Mouse (Mus musculus) CD8-positive naive resting alpha-beta T cell, adult 2 months (primary cell): Measurements from ENCODE around the gene Igfbp2.

ENCODE experiments used
- DNase-seq, 2 experiments: peaks; one replicate each; pipeline ENCODE4 v3.0.0; 2022; ENCODE audit warnings: low read depth in 2 of 2, low spot score in 2 of 2

Gene Igfbp2

GRCm38 (mm10) chr1:72813639-72814403 is 10.5 kb upstream of the Igfbp2 start:
- no peak for DNase-seq

GRCm38 (mm10) chr1:72815184-72815583 is 9.1 kb upstream of the Igfbp2 start:
- DNase-seq = no peak

- no peak for DNase-seq
These were observed 8.7 kb upstream of the Igfbp2 start for GRCm38 (mm10) chr1:72815616-72816015.

DNA sequence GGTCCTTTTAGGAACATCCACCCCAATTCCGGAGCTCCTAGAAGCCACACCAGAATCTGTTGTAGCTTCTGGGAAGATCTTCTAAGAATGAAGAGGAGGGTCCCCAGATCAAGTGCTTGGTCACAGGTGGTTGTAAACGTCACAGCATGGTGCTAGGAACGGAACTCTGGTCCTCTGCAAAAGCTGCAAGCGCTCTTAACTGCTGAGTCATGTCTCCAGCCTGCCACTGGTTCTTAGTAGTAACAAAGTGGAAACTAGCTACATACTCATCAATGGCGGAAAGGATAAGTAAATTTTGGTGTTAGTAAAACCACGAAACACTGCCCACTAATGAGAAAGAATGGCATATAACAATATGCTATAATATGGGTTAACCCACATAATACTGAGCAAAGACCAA is 4.3 kb upstream of the Igfbp2 start:
- DNase-seq = no peak

- no peak for DNase-seq
These were observed 1.4 kb upstream of the Igfbp2 start for GRCm38 (mm10) chr1:72822893-72823292.

DNA sequence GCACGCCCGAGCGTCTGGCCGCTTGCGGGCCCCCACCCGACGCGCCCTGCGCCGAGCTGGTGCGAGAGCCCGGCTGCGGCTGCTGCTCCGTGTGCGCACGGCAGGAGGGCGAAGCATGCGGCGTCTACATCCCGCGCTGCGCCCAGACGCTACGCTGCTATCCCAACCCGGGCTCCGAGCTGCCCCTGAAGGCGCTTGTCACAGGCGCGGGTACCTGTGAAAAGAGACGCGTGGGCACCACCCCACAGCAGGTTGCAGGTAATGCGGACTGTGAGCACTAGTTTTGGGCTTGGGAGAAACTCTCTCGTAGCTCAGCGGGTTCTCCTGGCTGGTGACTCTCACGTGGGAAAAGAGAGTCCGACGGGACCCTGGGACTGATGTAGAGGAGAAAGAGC is 401 bp downstream of the Igfbp2 start:
- no peak for DNase-seq

DNA sequence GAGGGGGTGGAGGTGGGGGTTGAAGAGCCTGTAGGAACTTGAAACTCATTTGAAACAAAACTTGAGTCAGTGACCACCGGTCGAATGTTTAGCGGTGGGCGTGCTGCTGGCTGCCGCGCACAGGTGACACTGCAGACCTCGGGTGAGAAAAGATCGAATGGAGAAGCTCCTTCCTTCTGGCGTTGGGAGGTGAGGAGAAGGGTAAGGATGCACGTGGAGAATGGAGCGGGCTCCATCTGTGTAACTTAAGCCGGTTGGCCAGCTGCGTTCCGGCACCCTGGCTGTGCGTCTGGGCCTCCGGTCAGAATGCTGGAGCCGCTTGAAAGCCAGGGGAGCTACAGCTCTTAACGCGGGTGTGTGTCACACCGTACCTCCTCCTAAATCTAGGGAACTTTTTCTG is 983 bp downstream of the Igfbp2 start:
- no peak for DNase-seq

DNA sequence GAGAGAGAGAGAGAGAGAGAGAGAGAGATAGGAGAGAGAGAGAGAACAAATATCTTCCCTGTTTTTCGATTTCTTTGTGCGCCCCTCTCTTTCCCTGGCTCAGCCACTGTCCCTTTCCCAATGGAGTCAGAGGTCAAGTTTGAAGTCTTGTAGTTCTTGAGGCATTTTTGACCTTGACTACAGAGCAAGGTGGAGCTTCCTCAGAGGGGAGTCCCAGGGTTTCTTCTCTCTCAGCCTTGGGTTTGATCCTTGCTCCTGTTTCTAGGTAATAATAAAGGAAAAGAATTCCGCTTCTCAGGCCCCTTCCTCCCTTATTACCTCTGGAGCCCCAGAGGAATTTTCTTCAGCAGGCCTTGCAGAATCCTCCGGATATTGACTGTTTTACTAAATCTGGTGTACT is 1.6 kb downstream of the Igfbp2 start:
- DNase-seq = no peak

GRCm38 (mm10) chr1:72826446-72826845 is 2.1 kb downstream of the Igfbp2 start:
- no peak for DNase-seq

GRCm38 (mm10) chr1:72826931-72827330 is 2.6 kb downstream of the Igfbp2 start:
- DNase-seq = no peak

- no peak for DNase-seq
These were observed 3.4 kb downstream of the Igfbp2 start for GRCm38 (mm10) chr1:72827411-72828315.

GRCm38 (mm10) chr1:72828843-72829242 is 4.5 kb downstream of the Igfbp2 start:
- DNase-seq = no peak

DNA sequence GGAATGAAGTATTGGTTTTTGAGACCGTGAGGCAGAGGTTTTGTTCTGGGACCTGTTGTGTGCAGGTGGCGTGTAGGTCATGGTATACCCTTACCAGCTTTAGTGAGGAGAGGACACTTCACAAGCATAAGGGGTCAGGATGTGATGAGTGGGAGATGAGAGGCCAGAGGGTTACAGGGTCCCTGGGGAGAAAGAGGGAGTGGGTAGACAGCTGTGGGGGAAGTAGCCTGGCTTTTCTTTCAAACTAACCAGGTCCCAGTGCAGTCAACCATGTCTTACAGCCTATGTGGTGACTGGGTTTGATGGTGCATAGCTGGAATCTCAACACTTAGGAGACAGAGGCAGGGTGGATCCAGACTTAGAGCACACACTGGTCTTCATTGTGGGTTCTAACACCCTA is 6.2 kb downstream of the Igfbp2 start:
- no peak for DNase-seq

DNA sequence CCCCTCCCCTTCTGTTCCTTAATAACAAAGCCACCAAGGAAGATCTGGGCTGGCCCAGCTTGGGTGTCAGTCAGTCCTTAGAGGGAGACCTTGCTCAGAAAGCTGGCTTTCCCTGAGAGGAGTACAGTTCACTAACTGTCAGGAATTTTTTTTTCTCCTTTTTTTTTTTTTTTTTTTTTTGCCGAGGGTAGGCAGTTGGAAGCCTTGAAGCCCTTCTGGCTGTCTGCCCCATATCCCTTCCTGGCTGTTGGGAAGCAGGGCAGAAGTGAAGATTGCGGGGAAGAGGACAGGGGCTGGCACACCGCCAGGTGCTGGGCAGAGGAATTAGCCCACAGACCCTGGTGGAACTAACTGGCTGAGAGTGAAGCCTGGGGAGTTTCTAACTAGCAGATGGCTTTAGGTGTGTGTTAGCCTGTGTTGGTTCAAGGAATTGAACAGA is 8.4 kb downstream of the Igfbp2 start:
- no peak for DNase-seq

DNA sequence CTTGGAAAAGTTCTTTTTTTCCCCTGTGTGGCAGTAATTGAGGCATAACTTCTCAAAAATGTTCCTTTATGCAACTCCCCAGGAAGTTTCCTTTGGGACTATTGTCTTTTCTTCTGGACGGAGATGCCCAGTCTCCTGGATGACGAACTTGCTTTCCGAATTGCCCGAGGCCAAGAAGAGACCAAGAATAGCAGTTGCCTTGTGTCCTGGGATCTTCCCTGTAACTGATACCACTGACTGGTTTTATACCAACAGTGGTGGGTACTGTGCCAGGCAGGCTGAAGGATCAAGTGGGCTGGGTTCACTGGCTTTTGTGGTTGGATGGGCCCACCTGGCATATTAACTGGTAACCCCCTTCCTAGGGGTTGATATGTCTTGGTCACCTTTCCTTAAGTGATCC is 9.3 kb downstream of the Igfbp2 start:
- no peak for DNase-seq

- no peak for DNase-seq
These were observed 15.1 kb downstream of the Igfbp2 start for GRCm38 (mm10) chr1:72839356-72839755.

DNA sequence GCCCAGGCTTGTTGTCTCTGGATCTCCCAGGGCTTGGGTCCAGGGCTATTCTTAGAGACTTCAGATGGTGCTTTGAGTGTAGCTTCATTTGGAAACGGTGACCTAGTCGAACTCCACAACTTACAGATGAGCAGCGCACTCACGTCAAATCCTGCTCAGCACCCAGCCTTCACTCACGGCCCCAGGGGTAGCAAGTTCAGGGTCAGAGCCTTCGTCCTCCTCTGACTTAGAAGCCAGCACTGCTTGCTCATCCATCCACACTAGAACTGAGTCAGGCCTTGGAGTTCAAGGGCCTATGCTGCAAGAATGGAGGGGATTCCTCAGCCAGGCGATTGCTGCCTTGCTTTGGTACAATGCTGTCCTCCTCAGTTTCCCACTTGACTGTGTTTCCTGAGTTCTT is 15.5 kb downstream of the Igfbp2 start:
- DNase-seq = no peak

DNA sequence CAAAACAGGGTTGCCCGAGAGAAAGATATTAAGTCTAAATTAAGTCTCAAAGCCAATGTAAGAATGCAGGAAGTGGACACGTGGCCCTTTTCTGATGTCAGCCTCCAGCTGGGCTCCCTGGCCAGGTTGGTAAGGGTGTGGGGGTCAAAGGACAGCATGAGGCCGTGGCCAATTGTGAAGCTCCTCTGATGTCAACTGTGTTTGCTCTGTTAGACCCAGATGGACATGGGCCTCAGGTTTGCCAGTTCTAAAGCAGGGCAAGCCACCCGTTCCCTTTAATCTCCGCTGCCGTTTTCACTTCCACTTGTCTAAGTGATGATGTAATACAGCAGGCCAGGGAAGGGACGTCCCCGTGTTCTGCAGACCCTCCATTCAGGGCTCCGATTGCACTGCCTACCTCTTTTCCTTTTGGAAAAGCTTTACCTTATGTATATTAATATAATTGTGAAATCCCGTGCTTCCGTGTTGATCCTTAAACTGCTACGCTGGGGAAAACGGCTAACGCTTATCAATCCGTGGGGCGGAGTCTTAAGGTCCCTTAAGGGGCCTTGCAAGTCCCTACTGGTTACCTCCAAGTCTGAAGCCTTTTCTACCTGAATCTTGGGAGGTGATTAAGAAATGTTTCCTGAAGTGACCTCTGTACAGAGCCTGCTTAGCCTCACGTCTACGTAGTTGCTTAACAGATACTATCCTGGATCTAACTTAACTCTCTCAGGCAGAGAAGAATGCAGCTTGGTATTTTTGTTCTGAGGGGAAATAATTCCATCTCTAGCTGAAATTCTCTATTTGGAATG is 18.6 kb downstream of the Igfbp2 start:
- DNase-seq = no peak

DNA sequence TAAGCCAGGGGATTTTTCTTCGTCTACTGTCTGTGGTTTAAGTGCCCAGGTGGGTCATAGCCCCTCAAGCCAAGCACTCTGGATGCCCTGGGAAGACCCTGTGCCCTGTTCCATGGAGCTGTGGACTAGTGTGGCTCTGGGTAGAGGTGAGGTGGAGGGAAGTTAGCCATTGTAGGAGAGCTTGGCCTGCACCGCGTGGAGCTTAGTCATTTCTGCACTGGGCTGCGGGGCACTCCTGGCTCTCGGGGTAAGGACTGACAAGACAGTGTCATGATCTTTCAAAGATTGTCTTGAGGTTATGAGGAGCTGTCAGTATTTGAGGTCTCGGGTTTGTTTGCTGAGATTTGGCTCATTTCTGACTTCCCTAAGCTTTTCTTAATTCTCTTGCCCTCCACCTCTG is 20.4 kb downstream of the Igfbp2 start:
- DNase-seq = no peak

- no peak for DNase-seq
These were observed 23.6 kb downstream of the Igfbp2 start for GRCm38 (mm10) chr1:72847849-72848380.

GRCm38 (mm10) chr1:72849037-72849436 is 24.7 kb downstream of the Igfbp2 start:
- no peak for DNase-seq
